ENCODE assay signal across 29 mouse cellular contexts in genomic region chr10:111854254-111854653, GRCm38 (mm10).
DNase-seq lines count a peak whose midpoint lies in the region; ATAC-seq and TF ChIP-seq lines count a peak whose summit lies in the region.
"Had no signal": no experiment of that assay in that cellular context is flagged by ENCODE, and none has a peak within 500 bp of the region (broad histone marks: within the 10 kb centered on the region; RNA-seq: fewer than 3 reads in every experiment).

No protein-coding gene starts in this region.

- no peaks in the 10 kb centered on the region for H3K9me3 ChIP-seq in lung, embryonic 14.5 days (ENCODE audit: low read depth, low read length)
- H3K9me3 ChIP-seq in lung, postnatal 0 days (ENCODE audit: low read length) = no peaks in the 10 kb centered on the region
- H3K9me3 ChIP-seq: embryonic facial prominence, embryonic 13.5 days; embryonic facial prominence, embryonic 15.5 days; forebrain, embryonic 10.5 days; forebrain, embryonic 12.5 days; G1E had no signal

- no peak overlapping the region for H3K27ac ChIP-seq in lung, embryonic 14.5 days (ENCODE audit: low read depth)
- H3K27ac ChIP-seq in lung, postnatal 0 days (ENCODE audit: low read length) = no peak overlapping the region
- H3K27ac ChIP-seq: embryonic facial prominence, embryonic 13.5 days; embryonic facial prominence, embryonic 15.5 days; forebrain, embryonic 10.5 days; forebrain, embryonic 12.5 days had no signal

- DNase-seq in lung, embryonic 14.5 days = peak; percentile 14
- DNase-seq in lung, postnatal 36 days = no peak
- DNase-seq in lung, postnatal 0 days (ENCODE audit: low spot score) = peak; percentile 14
- DNase-seq in lung, postnatal 10 days = no peak
- peak; percentile 89 for DNase-seq in R1 (ENCODE audit: low read depth, low spot score)
- no peak for DNase-seq in right cerebral cortex, postnatal 10 days (ENCODE audit: low spot score in 2 of 2)
- no peak for DNase-seq in adrenal gland, adult 18-20 months (ENCODE audit: low spot score in 2 of 2)
- DNase-seq: adrenal gland, adult 2 months; adrenal gland, postnatal 10 days; adrenal gland, postnatal 25 days; B cell, adult 2 months; cerebellum, adult 11 months; cerebellum, adult 18-20 months; cerebellum, adult 8-10 months; cerebellum, adult 9-11 months; cerebellum, postnatal 14 days; cerebellum, postnatal 36 days had no signal

- no peaks in the 10 kb centered on the region for H3K4me1 ChIP-seq in lung, embryonic 14.5 days (ENCODE audit: insufficient read depth)
- H3K4me1 ChIP-seq in lung, postnatal 0 days (ENCODE audit: insufficient read depth, low read depth, low read length) = no peaks in the 10 kb centered on the region
- H3K4me1 ChIP-seq: embryonic facial prominence, embryonic 13.5 days; embryonic facial prominence, embryonic 15.5 days; forebrain, embryonic 12.5 days had no signal

- no peaks in the 10 kb centered on the region for H3K36me3 ChIP-seq in lung, embryonic 14.5 days (ENCODE audit: insufficient read depth)
- no peaks in the 10 kb centered on the region for H3K36me3 ChIP-seq in lung, postnatal 0 days (ENCODE audit: insufficient read depth, low read length)
- H3K36me3 ChIP-seq: embryonic facial prominence, embryonic 13.5 days; embryonic facial prominence, embryonic 15.5 days; forebrain, embryonic 10.5 days; forebrain, embryonic 12.5 days; G1E had no signal

- no peak overlapping the region for H3K4me3 ChIP-seq in lung, embryonic 14.5 days (ENCODE audit: low read depth, low read length)
- no peak overlapping the region for H3K4me3 ChIP-seq in lung, postnatal 0 days (ENCODE audit: low read depth, low read length)
- H3K4me3 ChIP-seq: embryonic facial prominence, embryonic 13.5 days; embryonic facial prominence, embryonic 15.5 days; erythroblast, embryonic 14.5 days; forebrain, embryonic 10.5 days; forebrain, embryonic 12.5 days had no signal

- no peak overlapping the region for H3K9ac ChIP-seq in lung, embryonic 14.5 days
- no peak overlapping the region for H3K9ac ChIP-seq in lung, postnatal 0 days (replicated peaks; ENCODE audit: low read depth)
- H3K9ac ChIP-seq: embryonic facial prominence, embryonic 13.5 days; embryonic facial prominence, embryonic 15.5 days; forebrain, embryonic 12.5 days had no signal

- H3K4me2 ChIP-seq in lung, embryonic 14.5 days = no peak overlapping the region
- no peak overlapping the region for H3K4me2 ChIP-seq in lung, postnatal 0 days (replicated peaks; ENCODE audit: low read depth, low read length)
- H3K4me2 ChIP-seq: embryonic facial prominence, embryonic 13.5 days; embryonic facial prominence, embryonic 15.5 days; forebrain, embryonic 12.5 days had no signal

- ATAC-seq in lung, embryonic 14.5 days (ENCODE audit: insufficient read depth) = no peak
- ATAC-seq in lung, postnatal 0 days = no peak
- ATAC-seq: activated CD4-positive, CD25-positive, alpha-beta regulatory T cell, adult 4 months; CD4-positive, CD25-positive, alpha-beta regulatory T cell, adult 4 months; forebrain, embryonic 14.5 days; forebrain, embryonic 16.5 days had no signal

- 58% methylated on average over 5 of the region's 5 CpGs for WGBS in lung, embryonic 14.5 days
- WGBS in lung, postnatal 0 days = 55% methylated on average over 5 of the region's 5 CpGs

- H3K27me3 ChIP-seq in lung, embryonic 14.5 days (ENCODE audit: insufficient read depth, low read length) = no peaks in the 10 kb centered on the region
- no peaks in the 10 kb centered on the region for H3K27me3 ChIP-seq in lung, postnatal 0 days (replicated peaks; ENCODE audit: insufficient read depth, low read length)
- H3K27me3 ChIP-seq: CH12.LX; embryonic facial prominence, embryonic 13.5 days; embryonic facial prominence, embryonic 15.5 days; forebrain, embryonic 12.5 days; Patski had no signal

- no peak for TF ChIP-seq EP300 in lung, postnatal 0 days (IDR thresholded peaks at IDR 0.05)

- no peak for TF ChIP-seq CTCF in lung, embryonic 14.5 days (IDR thresholded peaks at IDR 0.05; ENCODE audit: low read depth)
- TF ChIP-seq CTCF in lung, postnatal 0 days (IDR thresholded peaks at IDR 0.05) = no peak

Comparison
In these comparisons a context has a peak if more than half of its experiments do, and no peak if none do; other contexts are left out.
1. DNase-seq: peak in lung, embryonic 14.5 days (single experiment), lung, postnatal 0 days (single experiment) and R1 (single experiment); none in lung, postnatal 36 days (single experiment), lung, postnatal 10 days (single experiment), right cerebral cortex, postnatal 10 days (0 of 2) and adrenal gland, adult 18-20 months (0 of 2).